In the genomic region with DNA sequence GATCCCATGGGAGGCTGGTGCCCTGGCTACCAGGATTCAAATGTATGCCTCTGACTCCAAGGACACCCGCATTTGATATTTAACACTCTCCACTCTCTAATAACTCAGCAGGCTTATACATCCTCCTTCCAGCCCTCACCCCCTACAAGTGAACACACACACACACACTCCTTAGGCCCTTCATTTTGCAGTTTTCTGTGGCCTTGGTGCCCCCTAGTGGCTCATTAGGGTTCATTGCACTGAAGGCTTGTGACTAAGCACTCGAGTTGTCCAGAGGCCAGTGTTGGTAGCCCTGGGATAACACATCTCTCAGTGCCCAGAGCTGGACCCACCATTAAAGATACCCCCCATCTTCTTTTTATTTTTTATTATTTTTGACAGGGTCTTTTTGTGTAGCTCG, we compare ENCODE assay signal across 1 mouse cellular context.
TF ChIP-seq lines count a peak whose summit lies in the region.

No protein-coding gene starts in this region.

TF ChIP-seq in C2C12, 6 proteins besides CTCF, POLR2A, EP300 and RAD21:
- TF ChIP-seq FOSL1 (IDR thresholded peaks at IDR 0.05; ENCODE audit: insufficient read depth, low read length, poor library complexity, severe bottlenecking): no peak
- no peak for TF ChIP-seq MYOG (IDR thresholded peaks at IDR 0.05; ENCODE audit: control insufficient read depth, extremely low read depth, insufficient read length)
- TF ChIP-seq MAX (IDR thresholded peaks at IDR 0.05): no peak
- TF ChIP-seq USF1 (IDR thresholded peaks at IDR 0.05; ENCODE audit: low read depth): no peak
